Mouse (Mus musculus) embryonic fibroblast, embryonic 13.5 days (primary cell): ENCODE data around the gene Gm13691. TPM values are rescaled to one million over a fixed set of nuclear protein-coding genes. Genes with fewer than 3 reads are reported as not detected.
"Not testable (repeated sequence)": the region's sequence is repeated elsewhere in the genome, so short reads cannot be mapped to it uniquely, and the experiment has no call there.

Experiments used
- H3K27ac ChIP-seq: 2 replicates; pipeline ENCODE4 v1.5.1; 2012; ENCODE audit warnings: low read length, control low read depth, inconsistent platforms; ENCODE audit not compliant: insufficient read depth
- H3K4me1 ChIP-seq: 2 replicates; pipeline ENCODE4 v1.6.1; 2011; ENCODE audit warnings: low read length; ENCODE audit not compliant: control insufficient read depth, insufficient read depth
- H3K4me3 ChIP-seq: 2 replicates; pipeline ENCODE4 v1.5.1; 2011; ENCODE audit warnings: mild to moderate bottlenecking, control low read depth, low read length; ENCODE audit not compliant: insufficient read depth
- CTCF ChIP-seq: IDR thresholded peaks from 2 replicates; pipeline ENCODE4 v1.5.1; 2011; ENCODE audit warnings: mild to moderate bottlenecking, control low read depth, low read length, moderate library complexity, borderline replicate concordance; ENCODE audit not compliant: insufficient read depth
- POLR2A ChIP-seq: IDR thresholded peaks from 2 replicates; pipeline ENCODE4 v1.6.1; 2011; ENCODE audit warnings: low read depth, mild to moderate bottlenecking, control low read depth, low read length, moderate library complexity
- polyA plus RNA-seq: library from polyadenylated mRNA; stranded (reverse); fragments of >200 nt; gene quantifications from 2 replicates; pipeline ENCODE4 v1.2.4, GENCODE M21; 2011; ENCODE audit warnings: low read depth; ENCODE audit not compliant: missing spikeins, insufficient read length

The Gm13691 gene
- polyA plus RNA-seq, 1 experiment = not detected

DNA sequence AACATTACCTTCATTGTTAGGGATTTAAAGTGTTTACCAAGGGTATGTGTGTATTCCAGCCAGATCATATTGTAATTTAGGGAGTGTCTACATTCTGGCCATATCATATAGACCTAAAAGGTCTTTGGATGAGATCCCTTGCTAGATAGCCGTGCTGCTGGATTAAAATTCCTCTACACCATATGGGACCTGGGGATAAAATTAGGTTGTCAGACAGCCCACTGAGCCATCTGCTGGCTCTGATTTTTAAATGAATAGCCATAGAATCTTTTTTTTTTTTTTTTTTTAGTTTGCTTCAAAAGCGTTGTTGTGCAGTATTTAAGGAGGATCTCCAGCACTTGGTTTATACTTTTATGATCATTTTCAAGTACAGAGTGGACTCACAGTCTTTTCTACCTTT, 42.2 kb downstream of the Gm13691 start:
- H3K4me1 ChIP-seq = no peaks in the 10 kb centered on the region
- no peak overlapping the region for H3K4me3 ChIP-seq
- H3K27ac ChIP-seq = no peak overlapping the region
- TF ChIP-seq CTCF = no peak
- TF ChIP-seq POLR2A = no peak

GRCm38 (mm10) chr2:84035997-84036396, 45.6 kb downstream of the Gm13691 start:
- no peak overlapping the region for H3K27ac ChIP-seq
- H3K4me3 ChIP-seq = no peak overlapping the region
- peaks cover 3% of the 10 kb centered on the region; the same call in 1 of the 2 replicates for H3K4me1 ChIP-seq
- TF ChIP-seq CTCF (no peak), POLR2A (no peak)

- Histone ChIP-seq H3K4me3 (no peak overlapping the region), H3K27ac (no peak overlapping the region), H3K4me1 (peaks cover 3% of the 10 kb centered on the region; the same call in 1 of the 2 replicates)
- TF ChIP-seq CTCF (no peak), POLR2A (no peak)
Measured at GRCm38 (mm10) chr2:84037304-84037703, 47.0 kb downstream of the Gm13691 start.

DNA sequence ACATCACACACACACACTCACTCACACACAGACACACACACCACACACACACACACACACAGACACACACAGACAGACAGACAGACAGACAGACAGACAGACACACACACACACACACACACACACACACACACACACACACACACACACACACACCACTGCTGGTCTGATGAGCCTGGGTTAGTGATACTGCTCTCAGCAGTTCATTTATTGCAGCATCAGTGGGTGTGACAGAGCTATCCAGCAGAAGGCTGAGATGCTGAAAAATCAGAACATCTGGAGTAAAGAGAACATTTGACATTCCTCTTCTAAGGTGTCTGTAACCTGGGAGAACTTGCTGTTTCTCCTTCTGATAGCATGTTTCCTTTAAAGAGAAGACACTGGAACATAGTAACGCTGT, 47.6 kb downstream of the Gm13691 start:
- not testable (repeated sequence) for H3K27ac ChIP-seq, H3K4me1 ChIP-seq, H3K4me3 ChIP-seq

- peaks cover 3% of the 10 kb centered on the region; the same call in 1 of the 2 replicates for H3K4me1 ChIP-seq
- TF ChIP-seq CTCF = no peak
- TF ChIP-seq POLR2A = no peak
- no peak overlapping the region for H3K27ac ChIP-seq
- no peak overlapping the region for H3K4me3 ChIP-seq
Measured at GRCm38 (mm10) chr2:84039277-84039676, 48.9 kb downstream of the Gm13691 start.

Other genes with a start within 250 kb of the Gm13691 start
- gene Fam171b, start 177.9 kb upstream of the Gm13691 start, polyA plus RNA-seq = 13.5 and 16.6 TPM in 2 replicates
- not detected in 2 replicates for gene Zswim2, start 49.3 kb upstream of the Gm13691 start, polyA plus RNA-seq
- gene Gm13698, start 34.9 kb upstream of the Gm13691 start, polyA plus RNA-seq = not detected in 2 replicates
- not detected in 2 replicates for gene Gm13693, start 29.1 kb upstream of the Gm13691 start, polyA plus RNA-seq
- not detected in 2 replicates for gene Gm13695, start 23.2 kb upstream of the Gm13691 start, polyA plus RNA-seq
- not detected in 2 replicates for gene Gm13696, start 17.4 kb upstream of the Gm13691 start, polyA plus RNA-seq
- not detected in 2 replicates for gene Gm13694, start 11.6 kb upstream of the Gm13691 start, polyA plus RNA-seq
- not detected in 2 replicates for gene Gm13697, start 5.8 kb upstream of the Gm13691 start, polyA plus RNA-seq